Mouse (Mus musculus): ENCODE measurements at regions not wholly inside any gene's neighbourhood (a gene's known extent, or its start where the extent isn't known, plus 50 kb on each side); places are given as distances from the start of the nearest gene placed in this dataset.

DNA sequence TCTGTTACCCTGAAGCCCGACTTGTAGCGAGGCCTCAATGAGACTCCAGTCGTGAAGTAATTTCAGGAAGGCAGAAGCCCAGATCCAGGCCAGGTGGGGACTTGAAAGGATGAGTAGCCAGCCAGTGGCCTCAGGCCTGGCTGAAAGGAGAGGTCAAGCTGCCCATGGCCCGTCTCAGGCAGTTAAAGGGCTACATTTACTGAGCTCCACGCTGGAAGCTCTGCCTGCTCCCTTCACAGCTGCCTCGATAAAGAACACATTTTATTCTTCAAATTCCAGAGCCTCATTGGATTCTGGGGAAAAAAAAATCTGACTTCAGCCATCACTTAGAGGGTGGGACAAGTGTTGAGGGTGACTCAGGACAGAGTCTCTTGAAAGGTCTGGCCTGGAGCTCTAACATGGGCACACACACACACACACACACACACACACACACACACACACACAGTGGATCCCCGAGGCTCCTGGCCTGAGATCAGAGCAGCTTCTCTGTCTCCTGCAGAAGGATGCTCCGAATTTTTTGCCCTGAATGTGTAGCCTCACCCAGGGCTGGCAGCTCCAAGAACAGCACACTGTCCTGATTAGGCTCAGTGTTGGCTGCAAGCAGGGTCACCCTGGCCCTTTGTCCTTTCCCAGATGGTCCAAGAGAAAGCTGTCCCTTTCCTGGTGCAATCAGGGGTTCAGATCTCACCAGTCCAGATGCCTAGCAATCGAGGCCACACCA, 53.0 kb downstream of the Gadd45g start:
- H3K27ac ChIP-seq (ENCODE audit: insufficient read depth, low read depth, low read length): no peak overlapping the region
- H3K4me3 ChIP-seq (ENCODE audit: insufficient read depth, low read length): no peak overlapping the region
- TF ChIP-seq POLR2A (IDR thresholded peaks at IDR 0.05; ENCODE audit: borderline replicate concordance, low read depth, low read length) (no peak), CTCF (IDR thresholded peaks at IDR 0.05; ENCODE audit: low read depth, low read length) (no peak)
- no peaks in the 10 kb centered on the region for H3K4me1 ChIP-seq (ENCODE audit: control insufficient read depth, insufficient read depth, low read length)

DNA sequence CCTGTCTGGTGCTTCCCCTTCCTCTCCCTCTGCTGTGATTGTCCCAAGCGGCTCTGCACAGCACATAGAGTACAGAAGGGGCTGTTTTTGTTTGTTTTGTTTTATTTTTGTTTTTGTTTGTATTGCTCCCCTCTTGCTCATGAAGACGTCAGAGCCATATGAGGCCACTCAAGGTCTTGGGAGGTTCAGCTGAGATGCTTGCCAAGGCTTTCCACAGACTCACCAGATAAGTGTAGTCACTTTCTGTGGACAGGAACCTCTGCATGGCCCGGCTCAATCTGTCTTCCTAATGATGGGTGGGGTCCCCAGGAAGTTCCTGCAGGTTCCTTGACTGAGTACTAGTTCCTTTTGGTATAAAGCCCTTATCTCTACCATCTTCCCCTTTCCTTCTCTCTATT, 53.6 kb downstream of the Gadd45g start:
- H3K27ac ChIP-seq (ENCODE audit: insufficient read depth, low read depth, low read length): no peak overlapping the region
- H3K4me1 ChIP-seq (ENCODE audit: control insufficient read depth, insufficient read depth, low read length): no peaks in the 10 kb centered on the region
- H3K4me3 ChIP-seq (ENCODE audit: insufficient read depth, low read length): no peak overlapping the region
- no peak for TF ChIP-seq CTCF (IDR thresholded peaks at IDR 0.05; ENCODE audit: low read depth, low read length)

DNA sequence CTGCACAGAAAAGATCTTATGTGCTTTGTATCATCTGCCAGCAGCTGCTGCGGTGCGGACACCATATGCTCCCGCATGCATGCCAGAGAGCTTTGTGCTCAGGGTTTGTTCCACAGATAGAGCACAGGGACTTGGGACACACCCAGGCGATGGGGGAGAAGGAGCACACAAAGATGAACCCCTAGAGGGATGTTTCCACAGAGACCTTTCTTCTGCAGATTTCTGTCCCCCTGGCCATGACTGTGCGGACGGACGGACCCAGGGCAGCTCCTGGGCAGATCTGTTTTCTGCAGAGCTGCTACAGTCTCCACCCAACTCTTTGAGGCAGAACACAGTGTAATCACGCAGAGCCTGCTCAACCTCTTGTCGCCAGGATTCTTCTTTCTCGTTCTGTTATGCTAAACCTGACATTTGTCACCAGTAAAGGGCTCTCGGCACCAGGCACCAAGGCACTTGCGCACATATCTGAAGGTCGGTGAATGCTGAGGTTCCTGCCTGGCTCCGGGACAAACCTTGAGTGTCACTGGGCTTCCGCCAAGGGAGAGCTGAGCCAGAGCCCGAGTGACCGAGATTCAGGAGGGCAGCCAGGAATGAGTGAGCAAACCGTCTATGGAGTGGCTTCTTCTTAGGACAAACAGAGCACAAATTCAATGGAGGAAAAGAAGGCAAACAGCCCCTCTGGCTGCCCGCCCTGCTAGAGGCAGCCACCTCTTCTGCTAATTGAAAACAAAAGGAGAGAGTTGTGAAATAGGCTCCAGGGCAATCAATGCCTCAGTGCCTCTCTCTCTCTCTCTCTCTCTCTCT, 56.2 kb downstream of the Gadd45g start:
- no peak overlapping the region for H3K27ac ChIP-seq (ENCODE audit: insufficient read depth, low read depth, low read length)
- no peak for TF ChIP-seq CTCF (IDR thresholded peaks at IDR 0.05; ENCODE audit: low read depth, low read length)
- TF ChIP-seq POLR2A (IDR thresholded peaks at IDR 0.05; ENCODE audit: borderline replicate concordance, low read depth, low read length): no peak
- no peak overlapping the region for H3K4me3 ChIP-seq (ENCODE audit: insufficient read depth, low read length)
- H3K4me1 ChIP-seq (ENCODE audit: control insufficient read depth, insufficient read depth, low read length): no peaks in the 10 kb centered on the region

DNA sequence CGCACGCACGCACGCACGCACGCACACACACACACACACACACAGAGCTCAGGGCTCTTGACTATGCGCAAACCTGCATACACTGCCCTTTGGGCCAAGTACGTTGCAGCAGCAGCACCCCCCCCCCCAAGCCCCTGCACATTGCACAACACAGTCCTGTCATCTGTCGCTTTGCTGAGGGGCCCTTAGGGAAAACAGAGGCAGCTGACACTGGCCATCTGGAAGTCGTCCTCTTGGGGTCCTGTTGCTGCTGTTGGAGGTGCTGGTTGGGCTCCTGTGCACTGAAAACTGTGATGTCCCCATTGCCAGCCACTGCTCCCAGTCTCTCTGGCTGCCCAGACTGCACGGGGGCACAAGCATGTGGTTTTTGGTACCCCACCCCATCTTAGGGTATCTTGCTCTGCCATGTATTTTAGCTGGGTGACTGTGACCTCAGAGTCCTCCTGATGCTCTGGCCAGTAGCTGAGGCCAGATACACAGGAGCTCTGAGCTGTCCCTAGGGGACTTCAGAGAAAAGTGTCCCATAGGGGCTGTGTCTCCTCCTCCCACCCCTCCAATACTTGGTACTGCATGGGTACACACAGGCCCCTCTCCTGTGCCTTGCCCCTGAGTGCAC, 57.0 kb downstream of the Gadd45g start:
- H3K4me1 ChIP-seq (ENCODE audit: control insufficient read depth, insufficient read depth, low read length): peaks cover 5% of the 10 kb centered on the region; the same call in 1 of the 2 replicates
- H3K4me3 ChIP-seq (ENCODE audit: insufficient read depth, low read length): no peak overlapping the region
- TF ChIP-seq CTCF (IDR thresholded peaks at IDR 0.05; ENCODE audit: low read depth, low read length) (no peak), POLR2A (IDR thresholded peaks at IDR 0.05; ENCODE audit: borderline replicate concordance, low read depth, low read length) (no peak)
- no peak overlapping the region for H3K27ac ChIP-seq (ENCODE audit: insufficient read depth, low read depth, low read length)

DNA sequence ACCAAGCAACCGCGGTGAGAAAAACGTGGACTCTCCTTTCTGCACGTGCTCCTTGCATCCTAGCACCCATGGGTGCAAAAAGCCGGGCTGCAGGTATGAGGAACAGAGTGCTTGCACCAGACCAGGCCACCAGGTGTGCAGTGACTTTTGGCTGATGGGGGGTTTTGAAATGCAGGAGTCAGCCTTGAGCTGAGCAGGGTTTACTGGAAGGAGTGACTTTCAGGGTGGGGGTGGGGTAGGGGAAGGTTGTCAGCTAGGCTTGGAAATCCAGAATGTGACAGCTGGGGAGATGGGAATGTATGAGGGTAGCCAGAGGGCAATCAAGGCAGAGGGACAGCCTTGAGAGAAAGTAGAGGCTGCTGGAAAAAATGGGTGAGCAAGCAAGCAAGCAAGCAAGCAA, 58.8 kb downstream of the Gadd45g start:
- Histone ChIP-seq H3K4me1 (ENCODE audit: control insufficient read depth, insufficient read depth, low read length) (peaks cover 10% of the 10 kb centered on the region; the same call in 1 of the 2 replicates), H3K27ac (ENCODE audit: insufficient read depth, low read depth, low read length) (no peak overlapping the region), H3K4me3 (ENCODE audit: insufficient read depth, low read length) (no peak overlapping the region)
- TF ChIP-seq CTCF (IDR thresholded peaks at IDR 0.05; ENCODE audit: low read depth, low read length) (no peak), POLR2A (IDR thresholded peaks at IDR 0.05; ENCODE audit: borderline replicate concordance, low read depth, low read length) (no peak)

DNA sequence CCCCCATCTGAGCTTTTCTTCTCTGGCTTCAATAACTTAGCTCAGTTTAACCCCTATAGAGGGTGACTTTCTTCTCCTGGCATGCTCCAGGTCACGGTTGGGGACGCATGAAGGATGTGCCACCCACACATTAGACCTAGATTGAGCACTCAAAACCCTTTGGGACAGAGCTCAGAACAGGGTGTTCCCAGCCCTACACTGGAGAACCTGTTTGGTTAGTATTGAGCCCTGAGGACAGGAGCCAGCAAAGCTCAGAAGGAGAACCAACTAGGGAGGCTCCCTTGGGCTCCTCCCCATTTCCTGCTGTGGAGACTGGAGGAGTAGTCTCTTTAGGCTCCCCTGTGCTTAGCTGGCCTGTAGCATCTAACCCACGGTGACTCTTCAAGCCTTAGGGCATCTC, 59.6 kb downstream of the Gadd45g start:
- H3K27ac ChIP-seq (ENCODE audit: insufficient read depth, low read depth, low read length): no peak overlapping the region
- H3K4me1 ChIP-seq (ENCODE audit: control insufficient read depth, insufficient read depth, low read length): peaks cover 10% of the 10 kb centered on the region; the same call in 1 of the 2 replicates
- TF ChIP-seq CTCF (IDR thresholded peaks at IDR 0.05; ENCODE audit: low read depth, low read length): no peak
- no peak overlapping the region for H3K4me3 ChIP-seq (ENCODE audit: insufficient read depth, low read length)

DNA sequence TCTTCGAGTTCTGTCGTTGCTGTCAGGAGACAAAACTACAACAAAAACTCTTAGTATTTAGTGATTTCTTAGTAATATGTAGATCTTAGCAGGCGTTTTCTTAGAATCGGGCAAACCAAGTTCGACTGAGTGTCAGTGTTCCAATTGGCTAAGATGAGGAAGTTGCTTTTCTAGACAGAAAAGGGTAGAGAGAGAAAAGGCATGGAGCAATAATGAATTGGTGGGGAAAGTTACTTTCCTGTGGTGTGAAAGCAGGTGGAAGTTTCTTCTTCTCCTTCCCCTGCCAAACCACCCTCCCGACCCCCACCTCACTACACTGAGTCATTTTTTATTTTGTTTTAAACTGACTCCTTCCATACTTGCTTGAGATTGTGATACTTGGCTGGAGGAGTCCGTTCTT, 62.0 kb downstream of the Gadd45g start:
- peaks cover 10% of the 10 kb centered on the region; the same call in 1 of the 2 replicates for H3K4me1 ChIP-seq (ENCODE audit: control insufficient read depth, insufficient read depth, low read length)
- peak overlapping the region; percentile 18; the same call in 1 of the 2 replicates for H3K4me3 ChIP-seq (ENCODE audit: insufficient read depth, low read length)
- TF ChIP-seq POLR2A (IDR thresholded peaks at IDR 0.05; ENCODE audit: borderline replicate concordance, low read depth, low read length) (no peak), CTCF (IDR thresholded peaks at IDR 0.05; ENCODE audit: low read depth, low read length) (no peak)
- H3K27ac ChIP-seq (ENCODE audit: insufficient read depth, low read depth, low read length): peak overlapping the region; percentile 45

DNA sequence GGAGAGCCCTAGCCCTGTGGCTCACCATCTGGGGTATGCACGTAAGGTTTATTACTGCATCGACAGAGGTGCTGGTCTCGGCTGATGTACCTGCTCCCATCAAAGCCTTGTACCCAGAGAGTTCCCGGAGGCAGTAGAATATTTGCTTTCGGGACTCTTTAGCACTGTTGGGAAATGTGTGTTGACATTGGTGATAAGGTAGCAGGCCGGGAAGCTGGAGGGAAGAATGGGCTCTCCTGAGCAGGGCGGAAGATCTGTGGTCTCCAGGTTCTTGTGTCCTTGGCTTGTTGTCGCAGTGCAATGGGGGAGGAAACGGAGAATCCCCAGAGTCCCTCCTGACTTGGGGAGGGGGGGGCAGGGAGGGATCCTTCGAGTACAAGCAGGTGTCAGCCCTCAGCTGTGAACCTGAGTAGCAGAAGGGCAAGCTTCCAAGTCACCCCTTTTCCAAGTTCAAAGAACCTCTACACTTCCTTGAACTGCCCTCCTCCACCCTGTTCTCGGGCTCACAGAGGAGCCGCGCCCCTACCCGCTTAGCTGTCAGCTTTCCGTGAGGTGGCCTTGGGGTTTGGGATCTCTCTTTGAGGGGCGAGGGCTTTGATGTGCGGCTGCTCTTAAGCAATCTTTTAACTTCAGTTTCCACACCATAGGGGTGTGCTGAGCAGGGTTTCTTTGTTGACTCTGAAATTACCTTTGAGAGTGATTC, 65.0 kb downstream of the Gadd45g start:
- TF ChIP-seq CTCF (IDR thresholded peaks at IDR 0.05; ENCODE audit: low read depth, low read length): no peak
- no peak for TF ChIP-seq POLR2A (IDR thresholded peaks at IDR 0.05; ENCODE audit: borderline replicate concordance, low read depth, low read length)
- Histone ChIP-seq H3K4me3 (ENCODE audit: insufficient read depth, low read length) (no peak overlapping the region), H3K4me1 (ENCODE audit: control insufficient read depth, insufficient read depth, low read length) (peaks cover 10% of the 10 kb centered on the region; the same call in 1 of the 2 replicates), H3K27ac (ENCODE audit: insufficient read depth, low read depth, low read length) (no peak overlapping the region)

DNA sequence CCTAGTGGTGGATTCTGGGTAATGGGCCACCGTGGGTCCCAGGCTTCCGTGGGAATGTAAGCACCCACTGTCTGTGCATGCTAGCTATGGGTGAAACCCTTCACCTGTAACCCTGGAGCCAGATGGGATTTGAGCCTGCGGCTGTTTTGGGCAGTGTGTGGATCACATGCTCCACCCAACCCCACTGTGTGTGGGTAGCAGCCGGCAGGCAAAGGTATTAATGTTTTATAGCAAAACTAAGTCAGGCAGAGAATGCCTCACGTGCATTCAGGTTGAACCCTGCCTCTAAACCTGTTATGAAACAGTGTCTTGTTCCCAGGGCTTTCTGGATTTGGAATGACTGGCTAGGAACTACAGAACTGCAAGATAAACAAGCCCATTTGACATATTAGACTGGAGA, 66.0 kb downstream of the Gadd45g start:
- no peak for TF ChIP-seq POLR2A (IDR thresholded peaks at IDR 0.05; ENCODE audit: borderline replicate concordance, low read depth, low read length)
- no peak overlapping the region for H3K27ac ChIP-seq (ENCODE audit: insufficient read depth, low read depth, low read length)

More for the DNA sequence above, 66.0 kb downstream of the Gadd45g start:
- Histone ChIP-seq H3K4me3 (ENCODE audit: insufficient read depth, low read length) (no peak overlapping the region), H3K4me1 (ENCODE audit: control insufficient read depth, insufficient read depth, low read length) (peaks cover 10% of the 10 kb centered on the region; the same call in 1 of the 2 replicates)
